Mouse (Mus musculus): Measurements from ENCODE around the gene 1700007K13Rik.
"Not testable (repeated sequence)": the region's sequence is repeated elsewhere in the genome, so short reads cannot be mapped to it uniquely, and the experiment has no call there.

Gene 1700007K13Rik

DNA sequence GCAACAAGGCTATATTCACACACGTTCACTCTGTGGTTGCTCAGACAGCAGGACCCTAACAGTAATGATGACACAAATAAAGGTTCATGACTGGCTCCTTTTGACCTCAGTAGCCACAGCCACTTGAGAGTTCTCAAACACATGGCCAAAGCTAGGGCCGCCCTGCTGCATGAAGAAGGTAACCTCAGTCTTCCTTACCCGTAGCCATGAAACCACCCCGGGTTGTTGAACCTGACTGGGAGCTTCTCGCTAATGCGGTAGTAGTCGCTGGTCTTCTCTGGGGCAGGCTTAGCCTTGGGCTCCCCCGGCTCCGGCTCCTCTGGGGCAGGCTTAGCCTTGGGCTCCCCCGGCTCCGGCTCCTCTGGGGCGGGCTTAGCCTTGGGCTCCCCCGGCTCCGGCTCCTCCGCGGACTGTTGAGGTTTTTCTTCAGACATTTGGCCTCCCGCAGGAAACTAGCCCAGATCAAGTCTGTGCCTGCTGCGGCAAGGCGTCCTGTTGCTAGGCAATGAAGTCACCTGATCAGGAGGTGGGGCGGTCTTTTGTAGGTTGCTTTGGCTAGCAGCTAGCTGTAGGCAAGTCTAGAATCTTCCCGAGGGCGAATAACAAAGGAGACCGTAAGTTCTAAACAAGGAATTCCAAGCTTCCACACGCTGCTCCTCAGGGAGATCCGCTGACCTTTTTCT is at the start of gene 1700007K13Rik:
Gene 1700007K13Rik, minus strand, starts transcription at position 497 of the 683 bp plus-strand sequence.
- peak in 1 of 2 experiments; percentile 67 for DNase-seq (ENCODE audit: low spot score in 2 of 2)

GRCm38 (mm10) chr2:28514489-28514888 is 48.4 kb upstream of the 1700007K13Rik start:
- peak in 1 of 2 experiments; percentile 78 for DNase-seq (ENCODE audit: low spot score in 2 of 2)

- DNase-seq (ENCODE audit: low spot score in 2 of 2), result peak in 1 of 2 experiments; percentile 44
These were observed 47.6 kb upstream of the 1700007K13Rik start for GRCm38 (mm10) chr2:28513431-28514370.

GRCm38 (mm10) chr2:28512798-28513401 is 46.8 kb upstream of the 1700007K13Rik start, which contains the start of gene Ralgds:
Gene Ralgds (plus strand): TSS chr2:28513125.
- DNase-seq (ENCODE audit: low spot score in 2 of 2), result peak; percentile 25 to 53

DNA sequence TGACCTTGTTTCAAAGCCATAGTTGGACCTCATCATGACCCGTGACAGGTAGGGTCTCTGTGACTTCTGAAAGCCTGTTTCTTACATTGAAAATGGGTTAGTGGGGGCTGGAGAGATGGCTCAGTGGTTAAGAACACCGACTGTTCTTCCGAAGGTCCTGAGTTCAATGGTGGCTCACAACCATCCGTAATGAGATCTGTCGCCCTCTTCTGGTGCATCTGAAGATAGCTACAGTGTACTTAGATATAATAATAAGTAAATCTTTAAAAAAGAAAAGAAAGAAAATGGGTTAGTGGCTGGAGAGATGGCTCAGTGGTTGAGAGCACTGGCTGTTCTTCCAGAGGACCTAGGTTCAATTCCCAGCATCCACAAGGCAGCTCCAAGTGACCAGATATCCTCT is 45.5 kb upstream of the 1700007K13Rik start:
- not testable (repeated sequence) for DNase-seq (ENCODE audit: low spot score in 2 of 2)

DNA sequence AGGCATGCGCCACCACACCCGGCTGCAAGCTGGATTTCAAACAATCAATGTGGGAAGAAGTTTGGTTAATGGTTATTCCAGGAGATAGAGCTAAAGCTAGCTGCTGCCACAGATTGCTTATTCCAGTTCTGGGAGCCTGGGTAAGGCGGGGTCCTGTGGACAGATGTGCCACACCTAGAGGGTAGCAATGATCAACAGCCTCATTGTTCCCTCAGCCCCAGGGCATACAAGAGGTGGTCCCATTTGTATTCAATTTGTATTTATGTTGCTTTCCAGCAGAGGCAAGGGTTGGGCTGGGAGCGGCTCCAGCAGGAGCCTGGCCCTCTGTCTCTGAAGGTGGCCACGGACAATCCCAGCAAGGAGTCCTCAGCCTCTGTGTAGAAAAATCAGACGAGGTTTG is 40.2 kb upstream of the 1700007K13Rik start:
- peak in 1 of 2 experiments; percentile 3 for DNase-seq (ENCODE audit: low spot score in 2 of 2)

- peak in 1 of 2 experiments; percentile 2 for DNase-seq (ENCODE audit: low spot score in 2 of 2)
These were observed 39.7 kb upstream of the 1700007K13Rik start, which contains the start of gene Gm10134 for GRCm38 (mm10) chr2:28505795-28506194. Gene Gm10134 (plus strand): TSS chr2:28506095.

GRCm38 (mm10) chr2:28504676-28505075 is 38.5 kb upstream of the 1700007K13Rik start:
- peak in 1 of 2 experiments; percentile 3 for DNase-seq (ENCODE audit: low spot score in 2 of 2)

- DNase-seq (ENCODE audit: low spot score in 2 of 2), result peak in 1 of 2 experiments; percentile 4
These were observed 36.9 kb upstream of the 1700007K13Rik start for GRCm38 (mm10) chr2:28502987-28503386.

- DNase-seq (ENCODE audit: low spot score in 2 of 2), result no peak
These were observed 32.3 kb upstream of the 1700007K13Rik start for GRCm38 (mm10) chr2:28498431-28498830.

DNA sequence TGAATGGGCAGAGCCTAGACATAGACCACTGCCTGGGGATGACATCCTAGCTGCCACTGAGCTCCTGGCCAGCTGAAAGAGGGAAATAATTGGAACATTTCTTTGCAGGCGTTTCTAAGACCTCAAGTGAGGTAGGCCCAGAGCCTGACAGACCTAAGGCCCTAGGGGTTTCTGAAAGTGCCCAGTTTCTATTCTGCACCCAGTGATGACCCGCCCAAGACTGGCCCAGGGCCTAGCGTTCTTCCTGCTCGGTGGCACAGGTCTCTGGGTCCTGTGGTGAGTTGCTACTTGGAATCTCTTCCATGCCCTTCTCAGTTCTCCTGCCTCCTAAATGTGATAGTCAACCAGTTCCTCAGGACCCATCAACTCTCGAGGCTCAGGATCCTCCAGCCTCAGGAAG is 31.4 kb upstream of the 1700007K13Rik start:
- no peak for DNase-seq (ENCODE audit: low spot score in 2 of 2)

DNA sequence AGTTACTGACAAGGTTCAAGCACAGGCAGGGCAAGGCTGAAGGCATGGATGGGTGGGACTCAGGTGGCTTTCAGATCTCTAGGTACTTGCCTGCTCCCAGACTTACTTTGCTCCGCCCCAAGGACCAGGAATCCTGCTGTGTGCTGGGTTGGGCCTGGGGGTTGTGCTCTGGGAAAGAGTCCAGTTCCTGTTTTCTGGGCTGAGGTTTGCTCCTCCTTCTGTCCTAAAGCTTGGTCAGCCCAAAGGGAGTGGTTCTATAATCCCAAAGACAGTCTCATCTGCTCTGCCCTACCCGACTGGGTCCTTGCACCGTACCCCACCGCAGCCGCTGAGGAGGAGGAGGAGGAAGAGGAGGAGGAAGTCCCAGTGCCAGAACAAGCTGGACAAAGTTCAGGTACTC is 30.5 kb upstream of the 1700007K13Rik start, which contains the start of gene Gbgt1:
Gene Gbgt1, plus strand, starts transcription at position 221 of the 400 bp plus-strand sequence.
- DNase-seq (ENCODE audit: low spot score in 2 of 2), result no peak

DNA sequence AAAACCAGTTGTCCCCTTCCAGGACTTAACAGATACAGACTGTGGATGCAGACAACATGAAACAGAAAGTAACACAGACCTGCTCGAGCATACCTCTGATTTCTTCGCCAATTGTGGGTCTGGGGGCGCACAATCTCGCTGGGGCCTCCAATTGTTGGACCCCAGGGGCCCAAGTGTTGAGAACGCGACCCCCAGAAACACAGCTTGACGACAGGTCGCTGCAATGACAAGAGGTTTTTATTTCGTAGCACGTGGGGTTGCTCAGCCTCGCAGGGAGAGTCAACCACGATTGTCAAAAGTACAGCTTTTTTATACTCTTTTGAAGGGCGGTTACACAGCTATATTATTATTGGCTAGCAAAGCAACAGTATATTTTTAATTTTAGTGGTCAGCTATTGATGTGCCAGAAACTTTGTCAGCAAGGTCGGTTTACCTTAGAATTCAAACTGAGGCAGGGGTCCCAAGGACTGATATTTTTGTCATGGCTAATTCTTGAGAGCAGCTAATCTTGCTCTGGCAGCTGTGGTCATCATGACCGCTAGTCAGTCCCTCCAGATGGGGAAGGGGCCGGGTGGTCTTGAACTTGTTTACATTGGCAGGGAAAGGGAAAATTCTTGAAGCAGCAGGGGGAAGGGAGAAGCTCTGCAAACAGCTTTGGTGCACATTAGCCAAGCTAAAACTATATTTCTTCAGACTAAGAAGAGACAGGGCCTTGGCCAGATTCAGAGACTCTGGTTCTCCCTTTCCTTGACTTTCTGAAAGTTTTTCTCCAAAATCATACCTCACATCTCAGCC is 29.9 kb upstream of the 1700007K13Rik start:
- DNase-seq (ENCODE audit: low spot score in 2 of 2), result no peak

DNA sequence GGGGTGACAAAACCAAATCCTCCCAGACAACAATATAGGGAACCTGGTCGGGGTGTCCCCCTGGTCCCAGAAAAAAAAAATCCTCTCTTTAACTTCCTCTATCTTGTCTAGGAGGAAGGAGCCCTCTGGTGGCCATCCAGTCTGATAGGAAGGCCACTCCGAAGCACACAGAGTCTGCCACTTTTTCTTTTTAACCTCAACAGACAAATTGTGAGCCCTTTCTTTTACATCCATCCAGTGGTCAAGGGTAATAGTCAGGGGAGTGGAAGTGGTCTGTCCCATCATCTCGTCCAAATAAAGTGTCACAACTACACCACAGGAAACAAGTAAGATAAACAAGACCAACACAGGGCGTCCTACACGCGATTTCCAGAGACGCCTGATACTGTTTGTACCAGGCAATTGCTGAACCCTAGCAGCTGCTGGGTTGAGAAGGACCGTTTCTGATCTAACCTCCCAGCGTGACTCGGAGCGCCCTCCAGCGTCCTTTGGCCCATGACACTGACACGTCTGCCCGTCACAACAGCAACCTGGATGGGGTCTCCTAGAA is 29.1 kb upstream of the 1700007K13Rik start:
- DNase-seq (ENCODE audit: low spot score in 2 of 2), result no peak

DNA sequence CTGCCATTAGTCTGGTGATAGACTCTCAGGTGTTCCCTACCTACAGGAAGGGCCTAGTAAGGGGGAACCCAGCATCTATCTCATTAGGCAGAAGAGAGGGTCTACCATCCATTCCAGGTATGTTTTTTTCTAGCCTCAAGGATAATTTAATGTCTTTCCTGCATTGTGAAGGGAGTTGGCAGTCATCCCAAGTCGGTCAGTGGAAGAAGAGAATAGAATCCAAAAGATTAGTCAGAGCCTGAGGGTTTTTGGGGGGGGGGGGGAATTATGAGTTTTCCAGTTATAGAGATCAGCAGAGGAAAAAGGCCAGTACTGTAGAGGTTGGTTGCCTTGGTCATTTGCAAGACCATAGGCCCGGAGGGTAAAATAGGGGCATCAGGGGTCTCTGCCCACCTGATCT is 28.4 kb upstream of the 1700007K13Rik start:
- no peak for DNase-seq (ENCODE audit: low spot score in 2 of 2)

DNA sequence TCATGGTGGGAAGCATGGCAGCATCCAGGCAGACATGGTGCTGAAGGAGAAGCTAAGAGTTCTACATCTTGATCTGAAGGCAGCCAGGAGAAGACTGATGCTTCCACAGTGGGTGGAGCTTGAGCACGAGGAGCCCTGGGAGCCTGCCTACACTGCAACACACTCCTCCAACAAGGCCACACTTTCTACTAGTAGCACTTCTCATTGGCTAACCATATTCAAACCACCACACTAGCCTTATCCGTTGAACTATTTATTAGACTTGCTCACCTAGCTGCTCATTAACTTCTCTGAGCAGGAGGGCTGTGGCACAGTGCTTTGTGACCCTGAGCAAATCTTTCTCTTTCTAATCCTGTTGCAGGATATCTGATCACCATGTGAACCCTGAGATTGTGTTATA is 17.7 kb upstream of the 1700007K13Rik start:
- peak in 1 of 2 experiments; percentile 1 for DNase-seq (ENCODE audit: low spot score in 2 of 2)

DNA sequence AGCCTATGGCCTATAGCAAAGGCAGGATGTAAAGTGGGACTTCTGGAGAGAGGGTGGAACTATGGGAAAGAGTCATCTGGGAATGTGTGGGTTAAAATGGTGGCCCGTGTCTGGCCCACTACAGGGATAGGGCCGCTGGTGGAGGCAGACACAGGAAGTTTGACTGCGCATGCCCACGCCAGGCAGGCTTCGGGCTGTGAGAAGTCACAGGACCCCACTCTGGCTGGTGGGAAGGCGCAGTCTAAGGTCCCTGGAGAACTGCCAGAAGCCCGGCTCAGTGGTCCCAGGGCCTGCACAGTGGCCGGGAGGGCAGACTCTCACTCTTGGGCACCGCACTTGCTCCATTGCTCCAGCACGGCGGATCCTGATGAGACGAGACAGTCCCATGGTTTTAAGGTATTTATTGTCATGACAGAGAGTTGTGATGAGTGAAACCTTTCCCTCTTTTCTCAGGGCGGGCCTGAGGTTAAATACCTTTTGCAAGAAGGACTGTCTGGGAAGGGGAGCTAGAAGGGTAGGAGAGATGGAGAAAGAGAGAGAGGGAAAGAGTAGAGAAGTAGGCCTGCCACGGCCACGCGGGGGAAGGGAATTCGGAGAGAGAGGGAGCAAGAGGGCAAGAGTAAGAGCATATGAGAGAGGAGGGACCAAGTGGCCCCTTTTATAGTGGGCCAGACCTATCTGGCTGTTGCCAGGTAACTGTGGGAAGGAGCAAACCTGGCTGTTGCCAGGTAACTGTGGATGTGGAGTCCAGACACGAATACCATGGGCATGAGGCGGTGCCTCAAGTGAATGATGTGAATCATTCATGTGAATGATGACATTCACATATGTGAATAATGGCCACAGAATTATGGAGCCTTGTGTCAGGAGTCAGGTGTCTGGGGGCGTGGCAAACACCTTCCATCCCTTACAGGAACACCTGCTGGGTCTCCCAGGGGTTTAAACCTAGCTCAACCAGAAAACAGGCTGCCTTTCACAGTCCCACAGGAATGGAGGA is 13.4 kb upstream of the 1700007K13Rik start:
- DNase-seq (ENCODE audit: low spot score in 2 of 2), result peak in 1 of 2 experiments; percentile 5

GRCm38 (mm10) chr2:28477993-28478392 is 11.9 kb upstream of the 1700007K13Rik start:
- DNase-seq (ENCODE audit: low spot score in 2 of 2), result not testable (repeated sequence)

DNA sequence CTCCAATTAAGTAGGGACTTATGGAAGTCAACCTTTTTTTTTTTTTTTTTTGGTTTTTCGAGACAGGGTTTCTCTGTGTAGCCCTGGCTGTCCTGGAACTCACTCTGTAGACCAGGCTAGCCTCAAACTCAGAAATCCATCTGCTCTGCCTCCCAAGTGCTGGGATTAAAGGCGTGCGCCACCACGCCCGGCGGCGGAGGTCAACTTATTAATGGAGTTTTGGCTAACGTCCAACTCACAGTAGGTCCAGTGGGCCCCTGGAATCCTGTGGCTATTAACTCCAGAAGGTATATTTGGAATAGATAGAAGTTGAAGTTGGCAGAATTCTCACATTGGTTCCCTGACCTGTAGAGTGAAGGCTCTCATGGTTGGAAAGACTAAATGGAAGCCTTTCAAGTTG is 5.9 kb upstream of the 1700007K13Rik start:
- DNase-seq (ENCODE audit: low spot score in 2 of 2), result not testable (repeated sequence)
